Mouse (Mus musculus) midbrain, postnatal 0 days (tissue): Measurements from ENCODE around the gene Sema3a. TPM values are rescaled to one million over a fixed set of nuclear protein-coding genes. Genes with fewer than 3 reads are reported as not detected.

Experiments used
- ATAC-seq: fragments of 200-750 bp; cut with Nextera tagmentation; 2 replicates; pipeline ENCODE4 v1.8.0; 2017; ENCODE audit warnings: moderate number of reproducible peaks, mild to moderate bottlenecking, moderate TSS enrichment, moderate library complexity; ENCODE audit not compliant: low FRiP score
- DNase-seq: peaks from one replicate; pipeline ENCODE4 v3.0.0-alpha.2; 2015; ENCODE audit warnings: low spot score
- H3K27ac ChIP-seq: fragments of 300-500 bp; sonication (generic); 2 replicates; pipeline ENCODE4 v1.5.1; 2014; ENCODE audit warnings: low read depth, mild to moderate bottlenecking, low read length, mixed read lengths
- H3K27me3 ChIP-seq: fragments of 300-500 bp; sonication (generic); 2 replicates; pipeline ENCODE4 v1.6.1; 2014; ENCODE audit warnings: low read length, control low read depth, mixed read lengths; ENCODE audit not compliant: insufficient read depth
- H3K36me3 ChIP-seq: fragments of 300-500 bp; sonication (generic); 2 replicates; pipeline ENCODE4 v1.6.1; 2014; ENCODE audit warnings: low read length, control low read depth, mixed read lengths; ENCODE audit not compliant: insufficient read depth
- H3K4me1 ChIP-seq: fragments of 300-500 bp; sonication (generic); 2 replicates; pipeline ENCODE4 v1.6.1; 2014; ENCODE audit warnings: mild to moderate bottlenecking, control low read depth, antibody characterized with exemption, low read length, mixed read lengths; ENCODE audit not compliant: insufficient read depth
- H3K4me2 ChIP-seq: fragments of 300-500 bp; sonication (generic); 2 replicates; pipeline ENCODE4 v1.6.1; 2014; ENCODE audit warnings: low read depth, mild to moderate bottlenecking, low read length, mixed read lengths; ENCODE audit not compliant: poor library complexity, severe bottlenecking
- H3K4me3 ChIP-seq: fragments of 300-500 bp; sonication (generic); 2 replicates; pipeline ENCODE4 v1.5.1; 2014; ENCODE audit warnings: low read depth, mild to moderate bottlenecking, low read length, moderate library complexity
- H3K9ac ChIP-seq: fragments of 300-500 bp; sonication (generic); replicated peaks from 2 replicates; pipeline ENCODE4 v1.6.1; 2014; ENCODE audit warnings: mild to moderate bottlenecking, low read length, moderate library complexity, mixed read lengths; ENCODE audit not compliant: poor library complexity, severe bottlenecking
- H3K9me3 ChIP-seq: fragments of 300-500 bp; sonication (generic); 2 replicates; pipeline ENCODE4 v1.6.1; 2016; ENCODE audit warnings: low read length, control low read depth
- CTCF ChIP-seq: IDR thresholded peaks from 2 replicates; pipeline ENCODE4 v1.5.1; 2016; ENCODE audit warnings: antibody characterized with exemption, mild to moderate bottlenecking
- WGBS: fragments of 180-500 bp; shearing (Covaris S2); extraction: QIAGEN DNeasy Blood & Tissue Kit; methylation state at CpG from one replicate; pipeline ENCODE4 v1.1.7; 2014; 5-methylcytosine and 5-hydroxymethylcytosine counted together
- polyA plus RNA-seq: library from polyadenylated mRNA; unstranded; fragments of >200 nt; fragmentation: Nextera tagmentation; extraction: Ambion mirVana; gene quantifications from 2 replicates; pipeline ENCODE4 v1.2.1, GENCODE M21; 2015
- total RNA-seq: library from RNA; depleted of rRNA; stranded (reverse); fragments of >200 nt; gene quantifications from 2 replicates; pipeline ENCODE4 v1.2.3, GENCODE M21; 2014

Gene Sema3a
- total and polyA plus RNA-seq, 2 experiments from 2014 or later, result 4.8 to 13.7 TPM

- no peak overlapping the region for H3K27ac ChIP-seq
- DNase-seq (no peak), ATAC-seq (no peak)
- no peak overlapping the region for H3K9ac ChIP-seq
- WGBS, result 43% methylated on average over 5 of the region's 5 CpGs
- no peaks in the 10 kb centered on the region for H3K27me3 ChIP-seq
- TF ChIP-seq CTCF, result no peak
- H3K36me3 ChIP-seq, result no peaks in the 10 kb centered on the region
- H3K4me2 ChIP-seq, result no peak overlapping the region
- no peaks in the 10 kb centered on the region for H3K9me3 ChIP-seq
- H3K4me1 ChIP-seq, result 0 out of 2 replicates have a peak, but pooled peaks cover 3% of the 10 kb centered on the region
- no peak overlapping the region for H3K4me3 ChIP-seq
Measured at GRCm38 (mm10) chr5:13626093-13626492, 500.9 kb downstream of the Sema3a start.

DNA sequence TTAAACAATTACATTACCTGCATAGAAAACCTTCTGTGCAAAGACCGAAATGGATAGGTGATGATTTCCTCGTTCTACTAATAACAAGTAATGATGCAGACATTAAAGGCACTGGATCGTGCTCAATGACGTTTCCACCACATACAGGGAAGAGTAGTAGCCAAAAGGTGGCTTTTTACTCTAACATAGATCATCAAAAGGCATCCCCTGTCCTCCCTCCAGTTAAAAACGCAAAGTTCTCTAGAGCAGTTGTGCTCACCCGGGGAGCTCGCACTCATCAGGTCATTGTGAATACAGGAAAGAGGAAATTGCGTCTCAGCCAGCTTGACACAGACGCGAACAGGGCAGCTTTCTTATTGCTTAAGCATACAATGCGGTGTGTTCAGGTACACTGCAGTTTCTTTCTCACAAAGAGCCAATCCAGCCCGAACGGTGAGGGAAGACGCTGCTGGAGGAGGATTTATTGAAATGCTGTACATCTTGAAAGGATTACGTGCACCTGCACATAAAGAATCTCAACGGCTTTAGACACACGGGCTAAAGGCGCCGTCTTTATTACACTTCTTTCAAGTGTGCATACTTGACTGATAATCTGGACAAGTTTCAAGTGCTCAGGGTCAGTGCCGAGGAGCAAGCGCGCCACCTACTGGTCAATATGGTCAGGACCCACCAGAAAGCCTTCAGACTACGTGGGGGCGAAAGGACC lies 503.5 kb downstream of the Sema3a start:
- no peaks in the 10 kb centered on the region for H3K36me3 ChIP-seq
- WGBS, result 7% methylated on average over 24 of the region's 24 CpGs
- DNase-seq (peak; percentile 90), ATAC-seq (peak; percentile 89)
- no peak overlapping the region for H3K27ac ChIP-seq
- peak; percentile 97 for TF ChIP-seq CTCF
- H3K9me3 ChIP-seq, result no peaks in the 10 kb centered on the region
- H3K27me3 ChIP-seq, result no peaks in the 10 kb centered on the region
- H3K4me3 ChIP-seq, result peak overlapping the region; percentile 33
- peak overlapping the region; percentile 49 for H3K4me2 ChIP-seq
- peak overlapping the region; percentile 13; the same call in 1 of the 2 replicates for H3K9ac ChIP-seq
- H3K4me1 ChIP-seq, result 0 out of 2 replicates have a peak, but pooled peaks cover 3% of the 10 kb centered on the region

- TF ChIP-seq CTCF, result no peak
- DNase-seq, result no peak
- H3K4me3 ChIP-seq, result no peak overlapping the region
- no peak for ATAC-seq
- H3K9ac ChIP-seq, result no peak overlapping the region
- no peaks in the 10 kb centered on the region for H3K27me3 ChIP-seq
- H3K9me3 ChIP-seq, result no peaks in the 10 kb centered on the region
- WGBS, result 19% methylated on average over 5 of the region's 5 CpGs
- no peak overlapping the region for H3K4me2 ChIP-seq
- no peak overlapping the region for H3K27ac ChIP-seq
- H3K36me3 ChIP-seq, result no peaks in the 10 kb centered on the region
- 0 out of 2 replicates have a peak, but pooled peaks cover 3% of the 10 kb centered on the region for H3K4me1 ChIP-seq
Measured at GRCm38 (mm10) chr5:13629916-13630315, 504.7 kb downstream of the Sema3a start.

DNA sequence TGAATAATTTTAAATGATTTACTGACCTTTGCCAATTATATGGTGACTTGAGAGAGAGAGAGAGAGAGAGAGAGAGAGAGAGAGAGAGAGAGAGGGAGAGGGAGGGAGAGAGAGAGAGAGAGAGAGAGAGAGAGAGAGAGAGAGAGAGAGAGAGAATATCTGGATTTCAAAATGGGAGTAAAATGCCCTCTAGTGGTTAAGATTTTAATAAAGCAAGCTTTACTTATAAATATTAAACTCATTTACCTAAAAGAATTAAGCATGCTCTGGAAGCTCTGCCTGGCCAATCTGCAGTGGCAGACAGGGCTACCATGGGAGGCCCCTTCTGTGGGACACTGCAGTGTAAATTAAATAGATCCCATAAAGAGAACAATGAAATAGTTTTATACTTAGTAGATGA lies 505.5 kb downstream of the Sema3a start:
- Histone ChIP-seq H3K4me3 (no peak overlapping the region), H3K27me3 (no peaks in the 10 kb centered on the region), H3K36me3 (no peaks in the 10 kb centered on the region), H3K4me1 (0 out of 2 replicates have a peak, but pooled peaks cover 3% of the 10 kb centered on the region), H3K9ac (no peak overlapping the region), H3K9me3 (no peaks in the 10 kb centered on the region), H3K4me2 (no peak overlapping the region), H3K27ac (no peak overlapping the region)
- TF ChIP-seq CTCF, result peak; percentile 57
- ATAC-seq, result no peak
- DNase-seq, result peak; percentile 51

- TF ChIP-seq CTCF, result no peak
- Histone ChIP-seq H3K4me2 (no peak overlapping the region), H3K9ac (no peak overlapping the region), H3K36me3 (no peaks in the 10 kb centered on the region), H3K27ac (no peak overlapping the region), H3K9me3 (no peaks in the 10 kb centered on the region), H3K4me3 (no peak overlapping the region), H3K4me1 (no peaks in the 10 kb centered on the region), H3K27me3 (no peaks in the 10 kb centered on the region)
- ATAC-seq, result no peak
- 61% methylated on average over 3 of the region's 3 CpGs for WGBS
- DNase-seq, result no peak
Measured at GRCm38 (mm10) chr5:13636237-13636636, 511.0 kb downstream of the Sema3a start.
